Mouse (Mus musculus): Measurements from ENCODE around the gene Pacrg. TPM values are rescaled to one million over a fixed set of nuclear protein-coding genes. Genes with fewer than 3 reads are reported as not detected.

The Pacrg gene
- polyA plus RNA-seq, 1 experiment from 2014 or later, result 2.1 TPM

DNA sequence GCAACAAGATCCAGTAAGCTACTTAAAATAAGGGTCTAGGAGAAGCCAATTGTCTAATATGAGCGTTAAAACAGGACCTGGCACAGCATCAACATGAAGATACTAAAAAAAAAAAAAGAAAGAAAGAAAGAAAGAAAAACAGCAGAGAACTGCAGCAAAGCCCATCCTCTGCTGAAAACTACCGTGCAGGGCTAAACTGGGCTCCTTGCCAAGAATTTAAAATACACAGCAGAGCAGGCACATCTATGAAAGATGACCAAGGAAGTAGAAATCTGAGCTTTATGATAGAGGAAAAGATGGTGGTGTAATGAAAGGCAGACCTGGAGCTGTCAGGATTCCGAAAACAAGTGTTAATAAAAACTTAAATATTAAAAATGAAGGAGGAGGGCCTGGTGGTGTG is 48.5 kb downstream of the Pacrg start:
- no peaks in the 10 kb centered on the region for H3K36me3 ChIP-seq
- no peaks in the 10 kb centered on the region for H3K9me3 ChIP-seq
- H3K9ac ChIP-seq, result no peak overlapping the region
- no peaks in the 10 kb centered on the region for H3K27me3 ChIP-seq
- WGBS, result 10% methylated on average over 3 of the region's 3 CpGs
- H3K27ac ChIP-seq, result no peak overlapping the region
- no peak for ATAC-seq (ENCODE audit: insufficient number of reproducible peaks, insufficient read depth, low FRiP score, low TSS enrichment, low read depth)
- peaks cover 7% of the 10 kb centered on the region for H3K4me1 ChIP-seq
- H3K4me2 ChIP-seq, result 0 out of 2 replicates have a peak overlapping the region, but pooled peaks have one; percentile 9
- H3K4me3 ChIP-seq, result no peak overlapping the region

DNA sequence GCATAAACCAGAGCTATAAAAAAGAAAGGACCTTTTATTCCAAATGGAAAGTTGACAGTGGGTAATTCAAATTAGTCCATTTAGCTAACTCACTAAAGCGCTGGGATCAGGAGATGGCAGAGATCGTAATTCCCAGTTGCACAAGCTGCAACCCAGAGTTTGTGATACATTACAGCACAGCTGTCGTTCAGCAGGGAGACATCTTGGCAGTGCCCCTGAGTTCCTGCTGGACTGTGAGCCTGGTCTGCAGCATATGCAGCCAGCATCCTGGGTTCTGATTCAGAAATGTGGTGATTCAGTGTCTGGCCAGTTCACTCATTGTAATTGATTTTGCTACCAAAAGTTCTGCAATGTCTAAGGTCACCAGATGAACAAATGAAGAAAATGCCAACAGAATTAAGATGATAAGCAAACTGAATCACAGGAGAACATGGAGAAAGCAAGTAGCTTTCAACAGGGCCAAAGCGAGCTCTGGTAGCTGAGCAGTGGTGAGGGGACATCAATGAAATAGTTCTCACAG is 55.6 kb downstream of the Pacrg start:
- H3K9ac ChIP-seq, result no peak overlapping the region
- H3K36me3 ChIP-seq, result no peaks in the 10 kb centered on the region
- H3K4me2 ChIP-seq, result no peak overlapping the region
- H3K4me3 ChIP-seq, result no peak overlapping the region
- H3K27me3 ChIP-seq, result no peaks in the 10 kb centered on the region
- no peak for ATAC-seq (ENCODE audit: insufficient number of reproducible peaks, insufficient read depth, low FRiP score, low TSS enrichment, low read depth)
- H3K4me1 ChIP-seq, result no peaks in the 10 kb centered on the region
- H3K27ac ChIP-seq, result no peak overlapping the region
- WGBS, result 72% methylated on average over 4 of the region's 4 CpGs
- no peaks in the 10 kb centered on the region for H3K9me3 ChIP-seq

DNA sequence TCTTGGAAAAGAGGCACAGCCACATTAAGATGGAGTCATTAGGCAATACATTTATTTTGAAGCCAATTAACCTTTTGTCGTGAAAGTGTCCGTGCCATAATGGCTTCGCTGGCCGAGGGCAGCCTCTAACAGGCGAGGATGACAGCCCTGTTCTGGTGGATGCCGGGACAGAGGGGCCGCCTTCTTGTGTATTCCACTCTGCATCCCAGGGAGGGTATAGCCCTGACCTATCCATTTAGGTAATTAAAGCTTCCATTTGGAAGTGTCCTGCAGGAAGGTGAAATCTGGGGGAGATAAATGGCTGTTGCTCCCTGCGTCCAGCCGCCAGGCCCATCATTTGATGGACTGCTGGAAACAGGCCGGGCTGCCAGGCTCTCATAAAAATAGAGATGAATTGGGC is 63.6 kb downstream of the Pacrg start:
- 68% methylated on average over 10 of the region's 10 CpGs for WGBS
- Histone ChIP-seq H3K4me3 (no peak overlapping the region), H3K27ac (no peak overlapping the region), H3K9me3 (no peaks in the 10 kb centered on the region), H3K36me3 (no peaks in the 10 kb centered on the region), H3K27me3 (no peaks in the 10 kb centered on the region), H3K9ac (no peak overlapping the region), H3K4me1 (no peaks in the 10 kb centered on the region), H3K4me2 (no peak overlapping the region)
- no peak for ATAC-seq (ENCODE audit: insufficient number of reproducible peaks, insufficient read depth, low FRiP score, low TSS enrichment, low read depth)

DNA sequence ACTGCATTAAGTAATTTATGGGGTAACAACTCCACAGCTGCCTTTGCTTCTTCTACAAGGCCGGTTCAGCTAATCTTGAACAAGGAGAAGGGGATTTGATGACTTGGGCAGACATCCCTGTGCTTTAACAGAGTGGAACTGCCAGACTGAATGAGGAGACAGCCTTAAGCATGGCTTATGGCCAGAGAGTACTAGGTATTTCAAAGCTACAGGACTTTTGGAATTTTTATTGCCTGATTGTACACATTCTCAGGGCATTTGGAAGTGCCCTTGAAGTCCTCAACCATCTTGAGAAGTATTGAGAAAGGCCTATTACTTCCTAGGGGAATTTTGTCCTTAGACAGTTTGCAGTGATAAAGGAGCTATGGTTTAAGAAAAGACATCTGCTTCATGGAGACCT is 65.6 kb downstream of the Pacrg start:
- Histone ChIP-seq H3K9ac (no peak overlapping the region), H3K4me2 (no peak overlapping the region), H3K27me3 (no peaks in the 10 kb centered on the region), H3K4me1 (no peaks in the 10 kb centered on the region), H3K36me3 (no peaks in the 10 kb centered on the region), H3K4me3 (no peak overlapping the region), H3K9me3 (no peaks in the 10 kb centered on the region), H3K27ac (no peak overlapping the region)
- ATAC-seq (ENCODE audit: insufficient number of reproducible peaks, insufficient read depth, low FRiP score, low TSS enrichment, low read depth), result no peak
- 66% methylated on average over 1 of the region's 1 CpGs for WGBS

DNA sequence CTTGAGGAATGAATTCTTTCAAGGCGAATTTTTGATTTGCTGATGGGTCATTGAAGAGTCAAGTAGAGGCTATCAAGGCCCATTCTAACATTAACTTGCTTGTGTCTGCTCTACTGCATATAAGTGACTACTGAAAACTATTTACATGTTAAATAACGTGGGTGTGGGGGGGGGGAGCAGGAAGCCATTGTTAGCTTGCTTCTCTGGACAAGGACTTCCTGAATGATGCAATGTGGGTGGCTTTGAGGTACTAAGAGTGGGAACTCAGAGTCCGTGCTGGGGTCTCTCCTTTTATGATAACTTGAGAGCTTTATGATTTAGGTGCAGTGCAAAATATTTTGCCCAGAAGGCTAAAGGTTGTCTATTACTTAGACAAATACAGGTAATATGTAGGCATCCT is 67.9 kb downstream of the Pacrg start:
- Histone ChIP-seq H3K36me3 (no peaks in the 10 kb centered on the region), H3K27ac (no peak overlapping the region), H3K4me1 (no peaks in the 10 kb centered on the region), H3K4me2 (no peak overlapping the region), H3K27me3 (no peaks in the 10 kb centered on the region), H3K4me3 (no peak overlapping the region), H3K9ac (no peak overlapping the region), H3K9me3 (no peaks in the 10 kb centered on the region)
- ATAC-seq (ENCODE audit: insufficient number of reproducible peaks, insufficient read depth, low FRiP score, low TSS enrichment, low read depth), result no peak
- 68% methylated on average over 3 of the region's 3 CpGs for WGBS

DNA sequence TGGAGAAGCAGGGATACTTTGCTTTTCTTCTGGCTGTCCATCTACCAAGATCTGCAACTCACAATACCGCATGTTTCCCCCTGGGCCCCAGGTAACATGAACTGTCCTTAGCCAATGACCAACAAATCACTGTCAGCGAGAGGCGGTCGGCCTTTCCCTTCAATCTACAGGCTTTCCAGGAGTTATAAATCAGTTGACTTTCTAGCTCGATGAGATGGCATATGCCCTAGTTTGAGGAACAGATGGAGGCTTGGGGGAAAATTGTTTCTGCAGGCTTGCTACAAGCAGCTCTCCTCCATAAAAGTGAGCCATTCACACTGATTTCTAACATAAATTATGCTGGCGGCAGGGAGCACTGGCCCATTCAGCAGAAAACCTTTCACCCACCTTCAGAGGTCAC is 70.2 kb downstream of the Pacrg start:
- no peak for ATAC-seq (ENCODE audit: insufficient number of reproducible peaks, insufficient read depth, low FRiP score, low TSS enrichment, low read depth)
- Histone ChIP-seq H3K27ac (no peak overlapping the region), H3K4me3 (no peak overlapping the region), H3K36me3 (no peaks in the 10 kb centered on the region), H3K4me1 (peaks cover 5% of the 10 kb centered on the region), H3K27me3 (no peaks in the 10 kb centered on the region), H3K9me3 (no peaks in the 10 kb centered on the region), H3K4me2 (no peak overlapping the region), H3K9ac (no peak overlapping the region)
- 77% methylated on average over 6 of the region's 6 CpGs for WGBS

DNA sequence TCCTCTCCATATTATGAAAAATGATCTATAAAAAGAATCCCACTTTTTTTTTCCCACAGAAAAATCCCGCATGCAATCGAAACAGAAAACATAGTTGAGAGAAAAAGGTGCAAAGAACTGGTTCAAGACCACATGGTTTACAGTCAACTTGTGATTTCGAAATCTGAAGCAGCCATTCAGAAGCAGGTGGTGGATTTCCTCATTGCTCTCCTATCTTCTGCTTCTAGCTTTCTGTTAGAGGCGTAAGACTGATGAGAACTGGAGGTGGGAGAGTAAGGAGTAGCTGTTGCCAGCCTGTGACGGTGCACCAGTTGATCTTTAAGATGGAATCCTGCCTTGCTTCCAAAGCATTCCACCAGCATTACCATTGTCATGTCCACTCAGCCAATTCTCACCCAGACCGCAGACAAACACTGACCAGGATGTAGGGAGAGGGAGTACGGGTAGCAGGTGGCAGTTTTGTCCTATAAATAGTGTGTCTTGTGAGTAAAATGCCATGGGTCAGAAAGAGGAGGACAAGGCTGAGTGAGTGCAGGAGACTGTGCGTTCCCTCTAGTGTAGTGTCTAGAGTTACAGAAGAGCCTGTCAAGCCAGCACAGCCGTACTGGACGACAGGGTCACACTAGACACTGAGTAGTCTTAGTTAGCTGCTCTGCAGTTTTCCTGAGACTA is 73.2 kb downstream of the Pacrg start:
- WGBS, result 64% methylated on average over 10 of the region's 10 CpGs
- peaks cover 5% of the 10 kb centered on the region for H3K4me1 ChIP-seq
- no peak overlapping the region for H3K27ac ChIP-seq
- no peak overlapping the region for H3K4me2 ChIP-seq
- ATAC-seq (ENCODE audit: insufficient number of reproducible peaks, insufficient read depth, low FRiP score, low TSS enrichment, low read depth), result no peak
- no peak overlapping the region for H3K4me3 ChIP-seq
- H3K9me3 ChIP-seq, result no peaks in the 10 kb centered on the region
- H3K27me3 ChIP-seq, result no peaks in the 10 kb centered on the region
- no peak overlapping the region for H3K9ac ChIP-seq
- H3K36me3 ChIP-seq, result no peaks in the 10 kb centered on the region

DNA sequence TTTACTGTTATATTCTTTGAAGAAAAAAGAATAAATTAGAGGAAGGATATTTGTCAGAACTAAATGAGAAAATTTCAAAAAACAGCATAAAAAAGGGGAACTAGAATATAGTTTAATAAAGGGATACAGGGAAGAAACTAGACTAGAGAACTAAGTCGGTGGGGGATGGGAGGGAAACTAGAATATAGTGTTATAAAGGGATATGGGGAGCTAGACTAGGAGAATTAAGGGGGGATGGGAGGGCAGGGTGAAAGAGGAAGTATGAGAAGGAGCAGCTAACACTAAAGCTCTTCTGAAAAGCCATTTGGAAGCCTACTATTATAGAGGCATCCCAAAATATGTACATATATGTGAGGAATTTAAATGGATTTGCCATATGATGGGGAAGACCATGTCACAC is 75.8 kb downstream of the Pacrg start:
- Histone ChIP-seq H3K27ac (no peak overlapping the region), H3K9me3 (no peaks in the 10 kb centered on the region), H3K36me3 (no peaks in the 10 kb centered on the region), H3K9ac (no peak overlapping the region), H3K4me3 (no peak overlapping the region), H3K4me1 (peaks cover 5% of the 10 kb centered on the region), H3K27me3 (no peaks in the 10 kb centered on the region), H3K4me2 (no peak overlapping the region)
- no peak for ATAC-seq (ENCODE audit: insufficient number of reproducible peaks, insufficient read depth, low FRiP score, low TSS enrichment, low read depth)
- WGBS, result 88% methylated on average over 1 of the region's 1 CpGs

DNA sequence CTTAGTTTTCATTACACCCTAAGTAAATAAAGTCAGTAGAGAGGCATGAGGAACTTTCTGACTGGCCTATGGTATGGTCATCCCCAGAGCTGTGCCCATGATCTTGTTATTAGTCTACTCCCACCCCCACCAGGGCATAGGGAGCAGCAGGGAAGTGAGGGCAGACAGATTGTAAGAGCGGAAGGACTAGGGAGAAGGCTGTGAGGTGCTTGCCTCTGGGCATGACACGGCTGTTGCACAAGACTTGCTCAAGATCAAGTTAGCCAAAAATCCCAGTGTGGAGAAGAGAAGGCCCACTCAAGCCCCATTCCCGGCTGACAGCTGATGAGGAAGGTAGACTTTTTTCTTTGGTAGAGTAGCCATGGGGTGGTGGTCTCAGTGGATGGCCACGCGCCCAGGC is 82.7 kb downstream of the Pacrg start:
- no peak for ATAC-seq (ENCODE audit: insufficient number of reproducible peaks, insufficient read depth, low FRiP score, low TSS enrichment, low read depth)
- Histone ChIP-seq H3K4me1 (no peaks in the 10 kb centered on the region), H3K4me3 (no peak overlapping the region), H3K36me3 (no peaks in the 10 kb centered on the region), H3K9me3 (no peaks in the 10 kb centered on the region), H3K9ac (no peak overlapping the region), H3K27me3 (no peaks in the 10 kb centered on the region), H3K4me2 (no peak overlapping the region), H3K27ac (no peak overlapping the region)
- WGBS, result 97% methylated on average over 5 of the region's 5 CpGs

DNA sequence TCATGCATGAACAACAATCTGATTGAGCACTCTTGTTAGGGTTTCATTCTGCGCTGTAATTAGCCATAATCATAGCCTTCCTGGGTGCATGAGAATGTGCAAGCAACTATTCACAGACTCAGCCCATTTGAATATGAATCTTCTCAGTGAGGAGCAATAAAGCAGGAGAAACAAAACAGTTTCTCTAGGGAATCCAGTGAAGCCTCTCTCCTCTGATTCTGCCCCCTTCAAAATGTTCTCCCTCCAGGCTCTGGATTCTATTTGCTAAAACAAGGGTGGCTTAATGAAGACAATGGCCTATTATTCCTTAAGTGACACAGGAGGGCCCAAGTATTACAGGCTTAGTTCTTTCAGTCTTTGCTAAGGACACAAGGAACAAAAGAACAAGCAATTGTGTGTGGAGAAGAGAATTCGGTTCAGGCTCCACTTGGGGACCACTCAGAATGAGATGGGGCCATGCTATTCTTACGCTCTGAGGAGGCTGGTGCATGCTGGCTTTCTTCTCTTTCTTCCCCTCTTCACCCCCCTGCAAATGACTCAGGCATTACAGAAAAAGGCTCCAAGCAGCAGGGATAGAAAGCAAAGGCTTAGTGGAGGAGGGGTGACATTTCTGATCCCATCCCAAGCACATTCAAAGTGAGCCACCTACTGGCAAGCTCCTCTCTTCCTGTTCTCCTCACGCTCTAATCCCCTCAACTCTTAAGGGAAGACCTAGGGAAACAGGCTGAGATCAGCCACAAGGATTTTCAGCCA is 95.2 kb downstream of the Pacrg start:
- Histone ChIP-seq H3K27ac (no peak overlapping the region), H3K36me3 (no peaks in the 10 kb centered on the region), H3K4me2 (no peak overlapping the region), H3K27me3 (no peaks in the 10 kb centered on the region), H3K4me3 (no peak overlapping the region), H3K9ac (no peak overlapping the region), H3K9me3 (no peaks in the 10 kb centered on the region), H3K4me1 (peaks cover 6% of the 10 kb centered on the region; the same call in 1 of the 2 replicates)
- 14% methylated on average over 4 of the region's 4 CpGs for WGBS
- no peak; the same call in 1 of the 2 replicates for ATAC-seq (ENCODE audit: insufficient number of reproducible peaks, insufficient read depth, low FRiP score, low TSS enrichment, low read depth)

DNA sequence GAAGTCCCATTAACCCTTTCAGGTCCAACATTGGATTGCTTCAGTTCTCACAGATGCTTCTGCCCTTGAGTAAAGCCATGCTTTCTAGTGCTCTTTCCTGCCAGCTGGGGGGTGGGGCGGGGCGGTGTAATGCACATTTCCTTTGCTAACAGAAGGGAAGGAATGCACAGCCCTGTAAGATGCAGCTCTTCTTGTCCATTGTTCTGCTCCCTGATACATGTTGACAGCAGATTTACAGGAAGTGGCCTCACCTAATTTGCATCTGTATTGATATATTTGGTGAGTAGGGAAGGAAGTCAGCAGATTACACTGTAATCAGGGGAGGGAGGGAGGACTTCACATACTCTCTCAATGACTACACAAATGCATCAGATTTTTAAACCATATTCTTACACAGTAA is 100.0 kb downstream of the Pacrg start:
- Histone ChIP-seq H3K4me1 (peaks cover 6% of the 10 kb centered on the region; the same call in 1 of the 2 replicates), H3K4me3 (no peak overlapping the region), H3K36me3 (no peaks in the 10 kb centered on the region), H3K27me3 (no peaks in the 10 kb centered on the region), H3K9me3 (no peaks in the 10 kb centered on the region), H3K4me2 (no peak overlapping the region), H3K27ac (no peak overlapping the region), H3K9ac (no peak overlapping the region)
- 82% methylated on average over 2 of the region's 2 CpGs for WGBS
- ATAC-seq (ENCODE audit: insufficient number of reproducible peaks, insufficient read depth, low FRiP score, low TSS enrichment, low read depth), result no peak

DNA sequence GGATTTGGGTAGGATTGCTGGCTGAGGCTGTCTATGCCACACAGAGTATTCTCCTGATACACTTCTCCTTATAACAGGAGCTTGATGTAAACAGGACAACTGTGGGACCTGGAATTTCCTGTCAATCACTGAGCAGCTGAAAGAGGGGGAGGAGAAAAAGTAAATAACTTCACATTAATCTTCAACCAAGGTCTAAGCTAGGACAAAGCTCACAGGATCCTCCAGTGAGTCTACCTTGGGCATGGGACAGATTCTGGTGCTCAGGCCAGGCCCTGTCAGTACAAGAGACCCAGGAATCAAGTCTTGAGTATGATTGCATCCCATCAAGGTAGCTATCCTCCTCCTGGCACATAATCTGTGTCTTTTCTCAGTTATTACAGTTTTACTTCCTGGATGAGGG is 102.1 kb downstream of the Pacrg start:
- no peaks in the 10 kb centered on the region for H3K9me3 ChIP-seq
- no peak overlapping the region for H3K4me2 ChIP-seq
- H3K9ac ChIP-seq, result no peak overlapping the region
- H3K4me1 ChIP-seq, result 0 out of 2 replicates have a peak, but pooled peaks cover 3% of the 10 kb centered on the region
- no peaks in the 10 kb centered on the region for H3K36me3 ChIP-seq
- no peak overlapping the region for H3K4me3 ChIP-seq
- H3K27ac ChIP-seq, result no peak overlapping the region
- H3K27me3 ChIP-seq, result no peaks in the 10 kb centered on the region
- ATAC-seq (ENCODE audit: insufficient number of reproducible peaks, insufficient read depth, low FRiP score, low TSS enrichment, low read depth), result no peak

Measured in embryonic facial prominence, embryonic 13.5 days (tissue).